Mouse (Mus musculus): ENCODE results near the gene 4930512M02Rik. TPM values are rescaled to one million over a fixed set of nuclear protein-coding genes. Genes with fewer than 3 reads are reported as not detected.

Gene 4930512M02Rik
- polyA plus RNA-seq, 1 experiment from 2014 or later, result not detected

GRCm38 (mm10) chr11:11644303-11644702, 16.7 kb upstream of the 4930512M02Rik start:
- Histone ChIP-seq H3K4me3 (no peak overlapping the region), H3K9ac (no peak overlapping the region), H3K4me1 (no peaks in the 10 kb centered on the region), H3K36me3 (no peaks in the 10 kb centered on the region), H3K27ac (no peak overlapping the region), H3K27me3 (no peaks in the 10 kb centered on the region), H3K4me2 (replicated peaks) (no peak overlapping the region), H3K9me3 (no peaks in the 10 kb centered on the region)
- no peak for ATAC-seq (ENCODE audit: low FRiP score, low read depth)

DNA sequence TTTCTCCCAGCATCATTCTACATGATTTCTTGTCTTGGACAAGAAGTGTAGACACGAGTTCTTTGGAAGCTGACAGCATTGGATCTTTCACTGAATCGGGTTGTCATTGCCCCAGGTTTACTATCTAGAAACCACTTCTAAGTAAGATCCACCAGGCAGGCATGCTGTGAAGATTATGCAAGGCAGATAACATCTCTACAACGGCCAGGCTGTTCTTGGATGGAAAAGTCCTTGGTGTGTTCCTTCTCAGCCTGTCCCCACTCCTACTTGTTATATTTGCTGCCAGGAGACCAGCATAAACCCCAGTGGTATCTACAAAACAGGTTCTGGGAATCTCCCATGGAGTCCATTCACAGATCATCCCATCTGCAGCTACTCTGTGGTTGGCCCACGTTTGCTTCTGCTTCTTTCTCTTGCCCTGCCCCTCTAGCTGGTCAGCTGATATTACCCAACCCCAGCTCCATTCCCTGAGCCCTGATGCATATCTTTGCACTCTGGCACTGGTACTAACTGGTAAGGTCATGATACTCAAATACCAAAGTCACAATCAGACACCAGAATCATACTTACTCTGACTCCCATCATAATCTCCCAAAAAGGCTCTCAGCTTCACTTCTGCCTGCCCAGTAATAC, 3.4 kb downstream of the 4930512M02Rik start:
- WGBS, result 63% methylated on average over 4 of the region's 4 CpGs
- H3K36me3 ChIP-seq, result no peaks in the 10 kb centered on the region
- H3K9ac ChIP-seq, result no peak overlapping the region
- H3K4me2 ChIP-seq (replicated peaks), result no peak overlapping the region
- H3K27me3 ChIP-seq, result no peaks in the 10 kb centered on the region
- no peak overlapping the region for H3K4me3 ChIP-seq
- no peaks in the 10 kb centered on the region for H3K4me1 ChIP-seq
- H3K27ac ChIP-seq, result no peak overlapping the region
- no peak for ATAC-seq (ENCODE audit: low FRiP score, low read depth)
- no peaks in the 10 kb centered on the region for H3K9me3 ChIP-seq

DNA sequence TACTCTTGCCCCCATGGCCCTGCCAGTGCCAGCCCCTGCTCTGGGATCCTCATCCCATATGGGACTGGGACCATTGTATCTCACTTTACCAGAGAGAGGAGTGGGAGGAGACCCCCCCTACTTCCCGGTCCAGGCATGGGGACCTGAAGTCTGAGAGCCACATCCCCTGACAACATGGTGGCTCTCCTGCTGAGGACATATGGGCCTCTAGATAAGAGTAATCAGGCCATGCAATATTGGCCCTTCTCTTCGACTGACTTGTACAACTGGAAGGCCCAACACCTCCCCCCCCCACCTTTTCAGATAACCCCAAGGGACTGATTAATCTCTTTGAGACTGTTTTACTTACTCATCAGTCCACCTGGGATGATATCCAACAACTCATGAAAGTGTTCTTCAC, 18.4 kb downstream of the 4930512M02Rik start:
- ATAC-seq (ENCODE audit: low FRiP score, low read depth), result no peak
- WGBS, result 88% methylated on average over 2 of the region's 2 CpGs
- no peak overlapping the region for H3K9ac ChIP-seq
- no peak overlapping the region for H3K4me2 ChIP-seq (replicated peaks)
- H3K27me3 ChIP-seq, result no peaks in the 10 kb centered on the region
- no peak overlapping the region for H3K4me3 ChIP-seq
- H3K36me3 ChIP-seq, result no peaks in the 10 kb centered on the region
- no peaks in the 10 kb centered on the region for H3K4me1 ChIP-seq
- peaks cover 16% of the 10 kb centered on the region for H3K9me3 ChIP-seq
- H3K27ac ChIP-seq, result no peak overlapping the region

DNA sequence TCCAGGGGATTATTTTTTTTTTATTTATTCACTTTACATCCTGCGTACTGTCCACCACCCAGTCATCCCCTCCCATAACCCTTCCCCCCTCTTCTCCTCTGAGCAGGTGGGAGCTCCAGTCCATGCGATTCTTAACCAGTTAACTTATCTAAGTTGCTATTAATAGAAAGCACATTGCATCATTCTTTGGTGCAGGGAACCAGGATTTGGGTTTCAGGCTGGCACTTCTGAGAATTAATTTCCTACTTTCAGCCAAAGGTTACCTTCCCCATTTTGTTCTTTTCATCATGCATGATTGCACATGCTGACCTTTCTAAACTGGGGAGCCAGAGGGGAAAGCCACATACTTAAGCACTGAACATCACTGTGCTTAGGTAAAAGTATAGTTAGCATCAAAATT, 40.3 kb downstream of the 4930512M02Rik start:
- no peak overlapping the region for H3K9ac ChIP-seq
- H3K27me3 ChIP-seq, result no peaks in the 10 kb centered on the region
- no peaks in the 10 kb centered on the region for H3K9me3 ChIP-seq
- H3K27ac ChIP-seq, result no peak overlapping the region
- H3K36me3 ChIP-seq, result no peaks in the 10 kb centered on the region
- 79% methylated on average over 2 of the region's 2 CpGs for WGBS
- no peak for ATAC-seq (ENCODE audit: low FRiP score, low read depth)
- H3K4me1 ChIP-seq, result no peaks in the 10 kb centered on the region
- no peak overlapping the region for H3K4me3 ChIP-seq
- H3K4me2 ChIP-seq (replicated peaks), result no peak overlapping the region

DNA sequence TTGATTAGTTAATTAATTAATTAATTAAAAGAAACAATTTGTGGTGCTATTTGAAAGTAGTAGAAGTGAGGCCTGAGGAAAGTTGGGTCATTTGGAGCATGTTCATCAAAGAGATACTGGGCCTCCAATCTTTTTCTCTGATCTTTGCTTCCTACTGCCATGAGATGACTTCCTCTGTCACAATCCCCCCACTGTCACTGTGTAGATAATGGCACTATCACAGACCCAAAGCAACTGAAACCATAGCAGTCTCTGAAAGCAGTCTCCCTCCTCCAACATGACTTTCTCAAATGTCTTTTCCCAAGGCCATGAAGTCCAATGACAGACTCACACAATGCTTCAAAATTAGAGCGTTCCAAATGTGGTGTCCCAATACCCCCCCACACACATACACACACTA, 41.2 kb downstream of the 4930512M02Rik start:
- no peaks in the 10 kb centered on the region for H3K9me3 ChIP-seq
- no peaks in the 10 kb centered on the region for H3K36me3 ChIP-seq
- H3K9ac ChIP-seq, result no peak overlapping the region
- H3K4me2 ChIP-seq (replicated peaks), result no peak overlapping the region
- WGBS, result 87% methylated on average over 1 of the region's 1 CpGs
- no peaks in the 10 kb centered on the region for H3K27me3 ChIP-seq
- no peak overlapping the region for H3K27ac ChIP-seq
- H3K4me3 ChIP-seq, result no peak overlapping the region
- H3K4me1 ChIP-seq, result no peaks in the 10 kb centered on the region
- ATAC-seq (ENCODE audit: low FRiP score, low read depth), result no peak

DNA sequence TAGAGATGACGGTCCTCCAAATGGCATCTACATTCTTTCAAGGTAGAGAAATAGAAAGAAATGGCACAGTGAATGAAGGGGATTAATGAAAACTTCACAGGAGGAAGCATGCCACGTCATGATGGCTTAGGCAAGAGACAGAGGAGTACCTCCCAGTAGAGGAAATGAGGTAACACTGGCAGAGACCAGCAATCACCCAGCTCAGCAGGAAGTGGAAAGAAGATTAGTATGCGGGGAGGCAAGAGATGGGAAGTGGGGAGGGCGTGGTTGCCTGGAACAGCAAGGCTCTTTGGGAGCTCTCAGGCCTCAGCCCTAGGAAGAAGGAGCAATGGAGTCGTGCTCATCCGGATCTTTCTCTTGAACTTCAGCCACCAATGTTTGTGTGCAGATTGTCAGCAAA, 53.9 kb downstream of the 4930512M02Rik start:
- ATAC-seq (ENCODE audit: low FRiP score, low read depth), result no peak
- H3K4me3 ChIP-seq, result no peak overlapping the region
- no peak overlapping the region for H3K9ac ChIP-seq
- no peaks in the 10 kb centered on the region for H3K27me3 ChIP-seq
- H3K36me3 ChIP-seq, result no peaks in the 10 kb centered on the region
- H3K9me3 ChIP-seq, result no peaks in the 10 kb centered on the region
- WGBS, result 69% methylated on average over 6 of the region's 6 CpGs
- H3K4me1 ChIP-seq, result no peaks in the 10 kb centered on the region
- H3K27ac ChIP-seq, result no peak overlapping the region
- no peak overlapping the region for H3K4me2 ChIP-seq (replicated peaks)

DNA sequence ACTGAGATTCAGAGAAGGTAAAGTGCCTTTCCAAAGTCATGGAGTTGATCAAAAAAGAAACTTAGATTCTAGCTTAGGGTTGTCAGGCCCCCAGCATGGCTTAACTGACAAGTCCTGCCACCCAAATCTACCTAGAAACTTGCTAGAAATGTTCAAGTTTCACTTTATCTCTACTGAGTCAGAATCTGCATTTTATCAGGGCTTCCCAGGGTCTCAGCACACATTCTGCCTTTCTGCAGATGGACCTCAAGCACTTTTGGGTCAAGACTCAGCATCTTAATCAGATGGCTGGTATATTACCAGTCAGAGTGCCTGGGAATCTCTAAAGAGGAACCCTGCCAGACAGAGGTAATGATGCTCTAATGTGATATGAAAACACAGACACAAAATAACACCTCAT, 56.9 kb downstream of the 4930512M02Rik start:
- no peaks in the 10 kb centered on the region for H3K27me3 ChIP-seq
- H3K9me3 ChIP-seq, result no peaks in the 10 kb centered on the region
- no peaks in the 10 kb centered on the region for H3K4me1 ChIP-seq
- H3K27ac ChIP-seq, result no peak overlapping the region
- H3K4me2 ChIP-seq (replicated peaks), result no peak overlapping the region
- no peak overlapping the region for H3K9ac ChIP-seq
- H3K36me3 ChIP-seq, result no peaks in the 10 kb centered on the region
- no peak overlapping the region for H3K4me3 ChIP-seq
- ATAC-seq (ENCODE audit: low FRiP score, low read depth), result no peak

DNA sequence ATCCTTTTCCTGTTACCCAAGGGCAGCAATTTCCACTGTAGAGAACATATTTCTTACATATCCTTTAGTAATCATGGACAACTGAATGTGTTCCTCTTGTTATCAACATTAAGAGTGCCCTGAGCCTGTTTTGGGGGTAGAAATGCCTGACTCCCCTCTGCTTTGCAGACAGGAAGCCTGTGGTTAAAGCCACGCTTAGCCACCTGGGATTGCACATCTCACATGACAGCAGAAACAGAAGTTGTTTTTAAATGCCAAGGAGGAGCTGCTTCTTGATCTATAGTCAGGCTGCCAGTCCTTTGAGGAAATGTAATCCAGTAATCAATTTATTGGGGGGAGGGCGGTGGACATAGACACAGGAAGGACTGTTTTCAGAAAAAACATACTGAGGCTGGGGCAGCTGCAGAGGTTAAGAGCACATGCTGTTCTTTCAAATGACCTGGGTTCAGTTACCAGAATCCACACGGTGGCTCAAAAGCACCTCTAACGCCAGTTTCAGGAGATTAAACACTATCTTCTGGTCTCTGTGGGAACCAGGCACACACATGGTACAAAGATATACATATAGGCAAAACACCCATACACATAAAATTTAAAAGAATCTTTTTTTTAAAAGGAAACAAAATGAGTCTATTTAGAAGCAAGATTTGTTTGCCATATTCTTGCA, 58.0 kb downstream of the 4930512M02Rik start:
- H3K4me2 ChIP-seq (replicated peaks), result no peak overlapping the region
- no peaks in the 10 kb centered on the region for H3K27me3 ChIP-seq
- 52% methylated on average over 4 of the region's 4 CpGs for WGBS
- ATAC-seq (ENCODE audit: low FRiP score, low read depth), result no peak
- H3K4me3 ChIP-seq, result no peak overlapping the region
- no peaks in the 10 kb centered on the region for H3K36me3 ChIP-seq
- no peak overlapping the region for H3K27ac ChIP-seq
- no peaks in the 10 kb centered on the region for H3K4me1 ChIP-seq
- no peak overlapping the region for H3K9ac ChIP-seq
- H3K9me3 ChIP-seq, result no peaks in the 10 kb centered on the region

DNA sequence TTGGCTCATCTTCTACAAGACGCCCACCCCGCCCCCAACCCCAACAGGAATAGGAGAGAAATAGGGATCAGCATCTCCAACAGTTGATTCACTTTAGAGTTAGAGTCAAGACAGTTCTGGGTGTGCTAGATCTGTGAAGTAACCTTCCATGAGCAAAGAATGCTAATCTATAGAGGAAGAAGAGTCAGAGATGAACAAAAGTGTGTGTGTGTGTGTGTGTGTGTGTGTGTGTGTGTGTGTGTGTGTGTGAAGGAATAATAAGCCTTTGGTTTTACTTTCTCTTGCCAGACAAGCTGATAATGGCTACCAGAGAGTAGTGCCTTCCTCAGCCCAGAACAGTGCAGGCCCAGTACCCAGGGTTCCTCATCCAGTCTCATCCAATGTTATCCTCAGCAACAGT, 59.6 kb downstream of the 4930512M02Rik start:
- WGBS, result 86% methylated on average over 2 of the region's 2 CpGs
- Histone ChIP-seq H3K9me3 (no peaks in the 10 kb centered on the region), H3K4me3 (no peak overlapping the region), H3K27me3 (no peaks in the 10 kb centered on the region), H3K4me2 (replicated peaks) (no peak overlapping the region), H3K9ac (no peak overlapping the region), H3K27ac (no peak overlapping the region), H3K4me1 (no peaks in the 10 kb centered on the region), H3K36me3 (no peaks in the 10 kb centered on the region)
- no peak for ATAC-seq (ENCODE audit: low FRiP score, low read depth)

DNA sequence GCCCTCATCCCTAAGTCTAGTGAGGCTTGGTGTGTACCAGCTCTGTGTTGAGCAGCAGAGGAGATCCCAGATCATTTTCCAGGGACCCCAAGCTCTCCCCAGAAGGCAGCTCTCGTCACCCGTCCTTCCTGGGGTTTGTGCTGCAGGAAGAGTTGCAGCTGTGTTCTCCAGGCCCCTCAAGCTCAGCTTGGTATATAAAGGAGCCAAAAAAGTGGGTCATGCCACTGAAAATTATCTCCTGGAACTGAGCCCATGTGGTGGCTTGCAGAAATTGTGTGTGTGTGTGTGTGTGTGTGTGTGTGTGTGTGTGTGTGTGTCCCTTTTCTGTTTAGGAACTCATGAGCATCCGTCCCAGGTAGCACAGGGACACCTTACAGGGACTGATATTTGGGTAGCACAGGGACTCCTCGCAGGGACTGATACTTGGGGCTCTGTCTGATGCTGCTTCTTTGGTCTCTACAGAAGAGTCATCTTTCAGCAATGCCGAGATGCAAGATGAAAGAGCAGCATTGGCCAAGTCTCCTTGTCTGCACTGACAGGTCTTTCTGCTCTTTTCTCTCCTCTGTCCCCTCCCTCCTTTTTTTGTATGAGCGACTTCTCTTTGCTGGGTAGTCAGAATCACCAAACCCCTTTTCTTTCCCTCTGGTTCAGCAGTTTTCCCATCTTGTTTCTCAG, 62.4 kb downstream of the 4930512M02Rik start:
- 67% methylated on average over 5 of the region's 6 CpGs for WGBS
- H3K9me3 ChIP-seq, result no peaks in the 10 kb centered on the region
- H3K4me1 ChIP-seq, result no peaks in the 10 kb centered on the region
- ATAC-seq (ENCODE audit: low FRiP score, low read depth), result no peak
- no peak overlapping the region for H3K9ac ChIP-seq
- H3K36me3 ChIP-seq, result no peaks in the 10 kb centered on the region
- no peaks in the 10 kb centered on the region for H3K27me3 ChIP-seq
- H3K27ac ChIP-seq, result no peak overlapping the region
- H3K4me2 ChIP-seq (replicated peaks), result no peak overlapping the region
- no peak overlapping the region for H3K4me3 ChIP-seq

DNA sequence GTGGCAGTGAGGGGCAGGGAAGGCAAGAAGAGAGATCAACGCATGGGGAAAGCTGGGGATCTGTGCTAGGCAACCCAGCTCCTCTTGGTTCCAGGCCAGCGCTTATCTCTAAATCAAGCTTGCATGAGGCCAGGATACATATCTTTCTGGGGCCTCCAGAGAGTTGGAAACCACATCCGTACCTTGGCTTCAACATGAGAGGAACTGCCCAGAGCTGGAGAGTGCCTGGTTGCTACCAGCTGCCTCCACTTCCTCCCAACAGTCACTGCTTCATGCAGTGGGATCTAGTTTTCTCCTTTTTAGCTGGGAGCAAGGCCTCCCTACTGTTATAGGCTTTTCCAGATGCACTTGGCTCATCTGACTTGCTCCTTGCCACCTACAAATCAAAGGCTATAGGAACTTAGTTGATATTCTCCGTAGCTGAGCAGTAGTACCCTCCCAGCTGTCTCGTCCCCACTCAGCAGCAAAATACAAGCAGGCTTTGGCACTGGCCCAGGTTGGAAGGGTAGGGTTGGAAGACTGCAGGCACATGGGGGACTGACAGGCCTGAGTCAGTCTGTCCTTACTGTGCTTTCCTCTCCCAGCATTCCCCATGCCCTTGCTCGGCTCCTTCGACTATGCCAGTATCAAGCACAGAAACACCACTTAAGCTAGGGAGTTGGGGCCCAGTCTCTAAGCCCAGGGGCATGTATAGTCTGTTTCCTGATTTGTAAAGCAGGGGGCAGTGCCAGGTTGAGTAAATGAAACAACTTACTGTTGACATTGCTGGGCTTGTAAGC, 63.2 kb downstream of the 4930512M02Rik start:
- Histone ChIP-seq H3K9me3 (no peaks in the 10 kb centered on the region), H3K27me3 (no peaks in the 10 kb centered on the region), H3K9ac (no peak overlapping the region), H3K4me3 (no peak overlapping the region), H3K27ac (no peak overlapping the region), H3K36me3 (no peaks in the 10 kb centered on the region), H3K4me1 (no peaks in the 10 kb centered on the region), H3K4me2 (replicated peaks) (no peak overlapping the region)
- 82% methylated on average over 7 of the region's 7 CpGs for WGBS
- no peak for ATAC-seq (ENCODE audit: low FRiP score, low read depth)

GRCm38 (mm10) chr11:11561118-11561517, 66.5 kb downstream of the 4930512M02Rik start:
- H3K36me3 ChIP-seq, result no peaks in the 10 kb centered on the region
- H3K4me2 ChIP-seq (replicated peaks), result no peak overlapping the region
- H3K9ac ChIP-seq, result no peak overlapping the region
- no peak overlapping the region for H3K4me3 ChIP-seq
- no peak overlapping the region for H3K27ac ChIP-seq
- H3K4me1 ChIP-seq, result no peaks in the 10 kb centered on the region
- peaks cover 3% of the 10 kb centered on the region; the same call in 1 of the 2 replicates for H3K27me3 ChIP-seq
- no peak for ATAC-seq (ENCODE audit: low FRiP score, low read depth)
- 89% methylated on average over 6 of the region's 6 CpGs for WGBS
- no peaks in the 10 kb centered on the region for H3K9me3 ChIP-seq

All from limb, embryonic 13.5 days (tissue).